Mouse (Mus musculus) liver, adult 2 months (tissue): Measurements from ENCODE around the gene Mpv17l2.

ENCODE experiments used
- CTCF ChIP-seq: fragments of 200-500 bp; IDR thresholded peaks from 2 replicates; pipeline ENCODE4 v1.5.1; 2011; ENCODE audit warnings: low read depth, low read length, control low read depth
- POLR2A ChIP-seq: fragments of 200-500 bp; IDR thresholded peaks from 2 replicates; pipeline ENCODE4 v1.6.1; 2011; ENCODE audit warnings: low read length, control low read depth; ENCODE audit not compliant: insufficient read depth; ENCODE audit errors: extremely low read depth

GRCm38 (mm10) chr8:70724216-70724615 lies 36.5 kb downstream of the Mpv17l2 start:
- TF ChIP-seq POLR2A (no peak), CTCF (no peak)
